Mouse (Mus musculus) E14TG2a.4 (cell line): ENCODE data around the gene Fam189a1.

Experiments
- CTCF ChIP-seq: conservative IDR thresholded peaks from 2 replicates; pipeline ENCODE4 v1.5.1; 2014; ENCODE audit warnings: low read length
- POU5F1 ChIP-seq: IDR thresholded peaks from 2 replicates; pipeline ENCODE4 v1.6.1; 2014; ENCODE audit warnings: low read length, borderline replicate concordance

GRCm38 (mm10) chr7:65047700-65048099 is 108.7 kb downstream of the Fam189a1 start:
- TF ChIP-seq CTCF: no peak
- no peak for TF ChIP-seq POU5F1
